Mouse (Mus musculus): ENCODE measurements around the gene Gm21767. TPM values are rescaled to one million over a fixed set of nuclear protein-coding genes. Genes with fewer than 3 reads are reported as not detected.
"Not testable (repeated sequence)": the region's sequence is repeated elsewhere in the genome, so short reads cannot be mapped to it uniquely, and the experiment has no call there.

Gm21767 gene
- total RNA-seq (2015) (not detected in 2 replicates), total RNA-seq (2017) (not detected in 2 replicates)

- ATAC-seq (replicated peaks; ENCODE audit: poor library complexity): not testable (repeated sequence)
Observed at GRCm38 (mm10) chrY:13941438-13941837, at the start of gene Gm21767. Gene Gm21767, plus strand, starts transcription at chrY:13941738.
